Mouse (Mus musculus) neutrophil, adult 59 days (primary cell): ENCODE measurements around the gene Rbm38. TPM values are rescaled to one million over a fixed set of nuclear protein-coding genes. Genes with fewer than 3 reads are reported as not detected.

Experiments used
- total RNA-seq, 2 experiments: library from RNA; stranded (reverse); gene quantifications; 1 replicate in 1 of 2; 2 replicates in 1 of 2; pipeline ENCODE4 v1.2.4; 2023

Gene Rbm38
- total RNA-seq: 100 to 1,000 TPM; 151 TPM

DNA sequence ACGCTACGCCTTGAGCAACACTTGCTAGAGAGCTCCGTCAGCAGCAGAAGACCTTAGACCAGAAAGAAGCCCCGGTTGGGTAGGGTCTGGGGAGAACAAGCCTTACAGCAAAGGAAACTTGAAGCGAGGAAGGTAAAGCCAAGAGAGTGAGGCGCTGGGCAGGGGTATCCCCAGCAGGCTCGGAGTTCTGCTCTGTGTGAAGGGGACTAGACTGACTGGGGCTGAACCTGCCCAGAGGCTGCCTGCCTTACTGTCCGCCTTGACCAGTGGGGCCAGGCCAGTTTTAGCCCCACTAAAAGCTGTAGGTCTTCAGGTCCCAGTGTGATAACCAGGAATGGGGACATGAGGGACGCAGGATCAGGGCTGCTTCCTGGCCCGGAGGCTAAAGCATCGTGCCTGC, at the start of gene Rbm38:
Gene Rbm38, plus strand, starts transcription at position 69 of the 400 bp plus-strand sequence.

DNA sequence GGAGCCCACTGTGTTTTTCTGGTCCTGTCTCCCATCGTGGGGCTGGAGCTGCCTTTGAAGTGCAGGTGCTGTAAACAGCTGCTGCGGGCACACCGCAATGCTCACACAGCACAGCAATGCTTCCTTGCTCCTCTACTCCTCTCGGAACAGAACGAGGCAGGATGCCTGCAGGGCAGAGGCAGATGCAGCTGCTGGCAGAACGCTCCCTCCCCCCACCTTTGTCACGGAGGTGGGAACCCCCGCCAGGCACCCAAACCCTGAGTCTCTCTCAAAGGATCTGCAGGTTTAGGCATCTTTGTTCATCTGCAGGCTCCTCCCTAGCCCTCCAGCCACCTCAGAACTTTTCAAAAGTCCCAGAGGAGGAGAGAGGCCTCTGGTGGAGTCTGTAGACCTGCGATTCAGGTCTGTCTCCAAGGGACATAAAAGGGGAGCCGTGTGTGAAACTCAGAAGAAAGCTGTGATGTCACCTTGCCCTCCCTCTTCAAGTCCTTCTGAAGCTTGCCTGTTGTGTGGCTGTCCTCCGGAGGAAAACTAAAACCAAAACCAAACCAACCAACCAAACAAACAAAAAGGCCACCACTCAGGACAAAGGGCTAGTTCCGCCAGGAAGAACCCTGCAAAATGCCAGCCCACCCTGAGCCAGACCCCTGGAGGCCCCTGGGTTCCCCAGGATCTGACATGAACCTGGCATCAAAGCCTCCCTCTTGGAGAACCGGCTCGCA, 42.7 kb upstream of the Rbm38 start, which contains the start of gene Spo11:
Gene Spo11, plus strand, starts transcription at position 292 of the 722 bp plus-strand sequence.

DNA sequence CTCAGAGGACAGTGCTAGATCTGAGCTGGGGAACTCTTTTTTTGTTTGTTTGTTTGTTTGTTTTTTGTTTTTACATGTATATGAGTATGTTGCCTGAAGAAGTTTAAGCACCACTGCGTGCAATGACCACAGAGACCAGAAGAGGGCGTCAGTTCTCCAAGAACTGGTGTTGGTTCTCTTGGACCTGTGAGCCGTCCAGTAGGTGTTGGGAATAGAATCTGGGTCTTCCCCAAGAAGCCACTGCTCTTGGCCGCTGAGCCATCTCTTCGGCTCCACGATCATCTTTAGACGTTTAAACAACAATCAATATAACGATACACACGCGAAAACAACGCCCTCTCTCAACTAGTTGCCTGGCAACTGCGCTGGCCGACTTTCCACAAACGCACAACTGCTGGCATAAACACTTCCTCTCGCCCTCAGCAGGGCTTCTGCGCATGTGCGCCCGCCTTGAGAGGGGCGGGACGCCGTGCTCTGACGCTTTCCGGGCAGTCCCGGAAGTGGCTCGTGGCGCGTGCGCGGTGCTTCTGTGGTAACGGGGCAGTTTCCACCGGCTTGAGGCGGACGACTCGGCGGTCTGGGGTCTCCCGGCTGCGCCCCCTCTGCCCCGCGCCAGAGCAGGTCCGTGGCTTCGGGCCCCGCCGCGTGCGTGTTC, 20.5 kb upstream of the Rbm38 start, which contains the start of gene Rae1:
Gene Rae1, plus strand, starts transcription at position 488 of the 655 bp plus-strand sequence.

Other genes with a start within 250 kb of the Rbm38 start
- not detected for gene Bmp7, start 80.2 kb upstream of the Rbm38 start, total RNA-seq
- not detected for gene Spo11, start 42.8 kb upstream of the Rbm38 start, total RNA-seq
- 10 to 100 TPM; 51.3 to 52.4 TPM for gene Rae1, start 20.4 kb upstream of the Rbm38 start, total RNA-seq
- gene Ctcfl, start 99.0 kb downstream of the Rbm38 start, total RNA-seq: not detected
- under 1 TPM in 1 of 2 experiments, not detected in 1; 0.13 TPM for gene Pck1, start 132.6 kb downstream of the Rbm38 start, total RNA-seq
- 10 to 100 TPM; 26.6 to 26.7 TPM for gene Zbp1, start 198.4 kb downstream of the Rbm38 start, total RNA-seq